Mouse (Mus musculus): ENCODE measurements at regions not wholly inside any gene's neighbourhood (a gene's known extent, or its start where the extent isn't known, plus 50 kb on each side); places are given as distances from the start of the nearest gene placed in this dataset.

- peak overlapping the region; percentile 91 for H3K27ac ChIP-seq (ENCODE audit: low read depth, low read length)
- no peaks in the 10 kb centered on the region for H3K36me3 ChIP-seq (ENCODE audit: control insufficient read depth, insufficient read depth, low read length)
- H3K4me2 ChIP-seq (ENCODE audit: low read length), result peak overlapping the region; percentile 37
- H3K9ac ChIP-seq (ENCODE audit: low read length), result no peak overlapping the region
- DNase-seq (ENCODE audit: low spot score) (peak; percentile 94), ATAC-seq (peak; percentile 92)
- no peak overlapping the region for H3K4me3 ChIP-seq (ENCODE audit: low read depth, low read length)
- WGBS, result 8% methylated on average over 12 of the region's 12 CpGs
- H3K4me1 ChIP-seq (ENCODE audit: control insufficient read depth, insufficient read depth, low read length), result peaks cover 12% of the 10 kb centered on the region
- no peaks in the 10 kb centered on the region for H3K27me3 ChIP-seq (replicated peaks; ENCODE audit: control insufficient read depth, insufficient read depth, low read length)
- peaks cover 24% of the 10 kb centered on the region for H3K9me3 ChIP-seq (replicated peaks; ENCODE audit: control insufficient read depth, low read length)
Observed at GRCm38 (mm10) chr12:105898580-105899293, 111.3 kb upstream of the Vrk1 start.

GRCm38 (mm10) chr12:105899294-105899909 lies 110.6 kb upstream of the Vrk1 start:
- H3K4me3 ChIP-seq (ENCODE audit: low read depth, low read length), result no peak overlapping the region
- ATAC-seq (peak; percentile 80), DNase-seq (ENCODE audit: low spot score) (peak; percentile 75)
- H3K4me2 ChIP-seq (ENCODE audit: low read length), result peak overlapping the region; percentile 37
- no peaks in the 10 kb centered on the region for H3K27me3 ChIP-seq (replicated peaks; ENCODE audit: control insufficient read depth, insufficient read depth, low read length)
- peak overlapping the region; percentile 91 for H3K27ac ChIP-seq (ENCODE audit: low read depth, low read length)
- H3K9ac ChIP-seq (ENCODE audit: low read length), result 0 out of 2 replicates have a peak overlapping the region, but pooled peaks have one; percentile 10
- H3K4me1 ChIP-seq (ENCODE audit: control insufficient read depth, insufficient read depth, low read length), result peaks cover 15% of the 10 kb centered on the region
- 9% methylated on average over 9 of the region's 9 CpGs for WGBS
- no peaks in the 10 kb centered on the region for H3K36me3 ChIP-seq (ENCODE audit: control insufficient read depth, insufficient read depth, low read length)
- peaks cover 24% of the 10 kb centered on the region for H3K9me3 ChIP-seq (replicated peaks; ENCODE audit: control insufficient read depth, low read length)

- 94% methylated on average over 6 of the region's 6 CpGs for WGBS
- Histone ChIP-seq H3K9ac (ENCODE audit: low read length) (no peak overlapping the region), H3K4me3 (ENCODE audit: low read depth, low read length) (no peak overlapping the region), H3K4me2 (ENCODE audit: low read length) (peak overlapping the region; percentile 37; the same call in 1 of the 2 replicates), H3K36me3 (ENCODE audit: control insufficient read depth, insufficient read depth, low read length) (no peaks in the 10 kb centered on the region), H3K27ac (ENCODE audit: low read depth, low read length) (peak overlapping the region; percentile 91), H3K27me3 (replicated peaks; ENCODE audit: control insufficient read depth, insufficient read depth, low read length) (no peaks in the 10 kb centered on the region), H3K4me1 (ENCODE audit: control insufficient read depth, insufficient read depth, low read length) (peaks cover 18% of the 10 kb centered on the region), H3K9me3 (replicated peaks; ENCODE audit: control insufficient read depth, low read length) (peaks cover 15% of the 10 kb centered on the region)
- DNase-seq (ENCODE audit: low spot score), result no peak
- ATAC-seq, result no peak
Observed at GRCm38 (mm10) chr12:105900479-105900878, 109.5 kb upstream of the Vrk1 start.

- H3K27me3 ChIP-seq (replicated peaks; ENCODE audit: control insufficient read depth, insufficient read depth, low read length), result no peaks in the 10 kb centered on the region
Observed at GRCm38 (mm10) chr12:105903072-105903471, 107.0 kb upstream of the Vrk1 start.

GRCm38 (mm10) chr12:105906584-105906983 lies 103.4 kb upstream of the Vrk1 start:
- no peak overlapping the region; the same call in 1 of the 2 replicates for H3K27ac ChIP-seq (ENCODE audit: low read depth, low read length)
- no peaks in the 10 kb centered on the region for H3K27me3 ChIP-seq (replicated peaks; ENCODE audit: control insufficient read depth, insufficient read depth, low read length)
- H3K9ac ChIP-seq (ENCODE audit: low read length), result no peak overlapping the region
- H3K4me1 ChIP-seq (ENCODE audit: control insufficient read depth, insufficient read depth, low read length), result peaks cover 6% of the 10 kb centered on the region
- DNase-seq (ENCODE audit: low spot score) (peak; percentile 80), ATAC-seq (peak; percentile 69)
- no peaks in the 10 kb centered on the region for H3K9me3 ChIP-seq (replicated peaks; ENCODE audit: control insufficient read depth, low read length)
- no peak overlapping the region for H3K4me3 ChIP-seq (ENCODE audit: low read depth, low read length)
- WGBS, result 20% methylated on average over 7 of the region's 7 CpGs
- no peaks in the 10 kb centered on the region for H3K36me3 ChIP-seq (ENCODE audit: control insufficient read depth, insufficient read depth, low read length)
- no peak overlapping the region for H3K4me2 ChIP-seq (ENCODE audit: low read length)

More at GRCm38 (mm10) chr12:105903072-105903471, 107.0 kb upstream of the Vrk1 start:
- peaks cover under 1% of the 10 kb centered on the region; the same call in 1 of the 2 replicates for H3K9me3 ChIP-seq (replicated peaks; ENCODE audit: control insufficient read depth, low read length)
- no peak overlapping the region for H3K4me2 ChIP-seq (ENCODE audit: low read length)
- no peaks in the 10 kb centered on the region for H3K36me3 ChIP-seq (ENCODE audit: control insufficient read depth, insufficient read depth, low read length)
- no peak overlapping the region for H3K4me3 ChIP-seq (ENCODE audit: low read depth, low read length)
- no peak overlapping the region for H3K9ac ChIP-seq (ENCODE audit: low read length)
- H3K27ac ChIP-seq (ENCODE audit: low read depth, low read length), result no peak overlapping the region
- no peak for ATAC-seq
- peaks cover 18% of the 10 kb centered on the region for H3K4me1 ChIP-seq (ENCODE audit: control insufficient read depth, insufficient read depth, low read length)
- WGBS, result 60% methylated on average over 8 of the region's 8 CpGs
- DNase-seq (ENCODE audit: low spot score), result no peak

- WGBS, result 65% methylated on average over 13 of the region's 13 CpGs
- H3K36me3 ChIP-seq (ENCODE audit: control insufficient read depth, insufficient read depth, low read length), result no peaks in the 10 kb centered on the region
Observed at GRCm38 (mm10) chr12:105907851-105908620, 102.0 kb upstream of the Vrk1 start.

GRCm38 (mm10) chr12:105911556-105911955 lies 98.5 kb upstream of the Vrk1 start:
- ATAC-seq, result no peak
- no peaks in the 10 kb centered on the region for H3K36me3 ChIP-seq (ENCODE audit: control insufficient read depth, insufficient read depth, low read length)
- no peaks in the 10 kb centered on the region for H3K9me3 ChIP-seq (replicated peaks; ENCODE audit: control insufficient read depth, low read length)
- DNase-seq (ENCODE audit: low spot score), result no peak
- H3K4me3 ChIP-seq (ENCODE audit: low read depth, low read length), result no peak overlapping the region
- H3K4me2 ChIP-seq (ENCODE audit: low read length), result no peak overlapping the region
- no peak overlapping the region for H3K9ac ChIP-seq (ENCODE audit: low read length)
- 75% methylated on average over 9 of the region's 9 CpGs for WGBS
- H3K27ac ChIP-seq (ENCODE audit: low read depth, low read length), result no peak overlapping the region
- no peaks in the 10 kb centered on the region for H3K27me3 ChIP-seq (replicated peaks; ENCODE audit: control insufficient read depth, insufficient read depth, low read length)
- H3K4me1 ChIP-seq (ENCODE audit: control insufficient read depth, insufficient read depth, low read length), result no peaks in the 10 kb centered on the region; the same call in 1 of the 2 replicates

More at GRCm38 (mm10) chr12:105907851-105908620, 102.0 kb upstream of the Vrk1 start:
- Histone ChIP-seq H3K9me3 (replicated peaks; ENCODE audit: control insufficient read depth, low read length) (no peaks in the 10 kb centered on the region), H3K4me1 (ENCODE audit: control insufficient read depth, insufficient read depth, low read length) (peaks cover 6% of the 10 kb centered on the region), H3K4me3 (ENCODE audit: low read depth, low read length) (no peak overlapping the region), H3K27me3 (replicated peaks; ENCODE audit: control insufficient read depth, insufficient read depth, low read length) (no peaks in the 10 kb centered on the region), H3K9ac (ENCODE audit: low read length) (no peak overlapping the region), H3K27ac (ENCODE audit: low read depth, low read length) (no peak overlapping the region), H3K4me2 (ENCODE audit: low read length) (no peak overlapping the region)
- DNase-seq (ENCODE audit: low spot score), result no peak
- no peak for ATAC-seq

GRCm38 (mm10) chr12:105917388-105917963 lies 92.6 kb upstream of the Vrk1 start:
- 32% methylated on average over 10 of the region's 10 CpGs for WGBS
- DNase-seq (ENCODE audit: low spot score), result peak; percentile 81
- no peak overlapping the region for H3K4me3 ChIP-seq (ENCODE audit: low read depth, low read length)
- H3K27me3 ChIP-seq (replicated peaks; ENCODE audit: control insufficient read depth, insufficient read depth, low read length), result no peaks in the 10 kb centered on the region
- no peaks in the 10 kb centered on the region for H3K36me3 ChIP-seq (ENCODE audit: control insufficient read depth, insufficient read depth, low read length)
- peak overlapping the region; percentile 27; the same call in 1 of the 2 replicates for H3K27ac ChIP-seq (ENCODE audit: low read depth, low read length)
- no peaks in the 10 kb centered on the region for H3K9me3 ChIP-seq (replicated peaks; ENCODE audit: control insufficient read depth, low read length)
- no peaks in the 10 kb centered on the region; the same call in 1 of the 2 replicates for H3K4me1 ChIP-seq (ENCODE audit: control insufficient read depth, insufficient read depth, low read length)
- ATAC-seq, result peak; percentile 62
- H3K4me2 ChIP-seq (ENCODE audit: low read length), result no peak overlapping the region
- no peak overlapping the region for H3K9ac ChIP-seq (ENCODE audit: low read length)

All from forebrain, embryonic 14.5 days (tissue).